Mouse (Mus musculus) heart, adult 9 months (tissue): Measurements from ENCODE around the gene Slit3.

Experiments
- DNase-seq, 2 experiments: peaks; one replicate each; pipeline ENCODE4 v3.0.0; 2022; ENCODE audit warnings: low spot score in 2 of 2

Gene Slit3

DNA sequence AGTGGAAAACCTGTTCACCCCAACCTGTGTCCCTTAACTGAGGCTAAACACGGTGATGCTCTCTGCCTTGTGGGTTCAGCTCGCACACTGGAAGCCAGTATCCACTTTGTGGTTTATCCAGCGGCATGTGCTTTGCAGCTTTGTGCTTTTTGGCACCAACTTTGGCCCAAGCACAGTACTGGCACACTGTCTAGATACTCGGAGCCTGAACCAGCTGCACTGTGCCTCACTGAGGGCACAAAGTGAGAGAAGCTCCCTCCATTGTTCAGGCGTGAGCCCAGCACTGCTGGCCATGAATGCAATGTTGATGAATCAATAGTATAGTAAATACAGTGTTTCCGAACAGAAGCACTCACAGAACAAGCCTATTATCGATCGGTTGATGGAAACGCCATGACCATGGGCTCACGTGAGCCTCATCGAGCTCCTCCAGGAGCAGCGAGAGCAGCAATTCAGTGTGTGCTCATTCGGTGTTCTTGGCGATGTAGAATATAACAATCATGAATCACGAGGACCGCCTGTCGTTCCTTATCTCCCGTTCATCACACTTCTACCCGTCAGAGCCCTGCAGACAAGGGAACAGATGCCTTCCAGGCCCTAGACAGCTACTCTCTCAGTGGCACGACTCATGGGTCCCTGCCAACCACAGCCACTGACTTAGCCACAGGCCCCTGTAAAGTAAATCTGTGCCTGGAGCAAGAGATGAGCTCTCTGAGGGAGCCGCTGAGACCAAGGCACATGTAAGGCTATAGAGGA is 503.7 kb downstream of the Slit3 start:
- DNase-seq = no peak

DNA sequence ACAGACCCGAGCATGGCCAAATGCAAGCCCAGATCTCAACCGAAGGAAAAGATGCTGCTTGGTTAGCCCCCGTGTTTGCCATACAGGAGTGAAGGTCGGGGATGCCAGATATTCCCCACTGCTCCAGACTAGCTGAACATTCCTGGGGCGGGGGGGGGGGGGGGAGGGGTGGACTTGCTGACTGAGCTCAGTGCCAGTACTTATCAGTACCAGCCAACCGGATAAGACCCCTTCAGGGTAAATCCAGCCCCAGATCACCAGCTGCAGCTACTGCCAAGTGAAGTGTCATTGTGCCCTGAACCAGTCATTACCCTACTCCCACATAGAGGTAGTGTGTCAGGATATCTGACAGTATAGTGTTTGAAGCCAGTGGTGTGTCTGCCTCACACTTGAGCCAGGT is 504.6 kb downstream of the Slit3 start:
- no peak for DNase-seq

DNA sequence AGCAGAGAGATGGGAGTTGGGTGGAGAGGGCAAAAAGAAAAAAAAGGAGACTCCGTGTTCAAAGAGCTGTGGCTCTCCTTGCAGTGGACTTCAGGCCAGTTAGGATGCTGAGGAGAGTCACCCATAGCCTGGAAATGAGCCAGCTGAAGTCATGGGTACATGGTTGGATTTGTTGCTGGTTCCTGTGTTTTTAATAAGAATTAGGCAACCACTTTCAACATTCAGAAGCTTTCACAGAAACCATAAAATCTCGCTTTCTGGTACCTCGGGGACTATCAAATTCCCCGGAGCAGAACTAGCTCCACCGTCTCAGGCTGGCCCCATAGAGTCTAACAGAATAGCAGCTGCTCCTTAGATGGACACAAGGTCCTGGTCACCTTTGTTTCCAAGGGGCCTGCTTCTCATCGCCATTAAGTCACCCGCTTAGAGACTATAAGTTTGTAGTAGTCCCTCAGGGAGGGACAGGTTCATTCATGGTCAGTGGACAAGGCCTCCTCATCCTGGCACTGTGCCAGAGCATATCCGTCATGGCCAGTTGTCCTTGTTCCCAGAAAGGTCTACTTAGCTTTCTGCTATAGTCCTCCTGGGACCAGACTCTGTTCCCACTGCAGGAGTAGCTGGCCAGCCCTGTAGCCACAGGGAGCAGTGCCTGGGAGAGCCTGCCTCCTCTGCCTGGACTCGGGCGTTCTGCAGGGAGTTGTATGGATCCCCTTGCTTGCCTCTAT is 505.3 kb downstream of the Slit3 start:
- DNase-seq = peak; percentile 58 to 66

DNA sequence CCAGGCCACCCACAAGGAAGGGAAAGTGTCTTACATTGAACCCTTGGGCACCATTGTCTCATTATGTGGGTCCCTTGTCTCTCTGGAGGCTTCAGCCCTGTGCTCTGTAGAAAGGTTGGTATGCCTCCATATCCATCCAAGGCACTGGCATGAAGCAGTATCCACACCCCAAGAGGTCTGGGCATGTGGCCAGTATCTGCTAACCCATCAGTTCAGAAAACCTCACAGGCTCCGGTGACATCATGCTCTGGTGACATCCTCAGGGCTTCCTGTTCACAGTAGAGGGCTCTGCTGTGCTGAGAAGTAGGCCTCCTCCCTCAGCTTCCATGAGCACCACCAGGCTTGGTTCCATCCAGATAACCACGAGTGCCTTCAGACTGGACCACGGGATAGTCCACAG is 506.8 kb downstream of the Slit3 start:
- DNase-seq = no peak

DNA sequence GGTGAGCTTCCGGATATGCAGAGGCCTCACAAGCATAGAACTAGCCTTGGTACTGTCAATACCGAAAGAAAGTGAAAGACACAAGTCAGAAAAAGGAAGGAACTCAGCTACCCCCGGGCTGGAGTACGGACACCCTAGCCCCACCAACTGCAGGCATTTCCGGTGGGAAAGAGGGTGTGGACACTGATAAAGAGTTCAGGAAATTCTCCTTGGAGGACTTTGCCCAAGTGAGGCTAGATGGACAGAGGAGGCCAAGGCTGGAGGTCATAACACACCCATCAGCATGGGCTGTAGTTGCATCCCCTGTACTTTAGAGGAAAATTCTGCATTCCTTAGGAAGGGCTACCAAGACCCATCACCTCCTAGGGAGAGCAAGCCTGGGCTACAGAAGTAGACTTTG is 511.2 kb downstream of the Slit3 start:
- DNase-seq = no peak

DNA sequence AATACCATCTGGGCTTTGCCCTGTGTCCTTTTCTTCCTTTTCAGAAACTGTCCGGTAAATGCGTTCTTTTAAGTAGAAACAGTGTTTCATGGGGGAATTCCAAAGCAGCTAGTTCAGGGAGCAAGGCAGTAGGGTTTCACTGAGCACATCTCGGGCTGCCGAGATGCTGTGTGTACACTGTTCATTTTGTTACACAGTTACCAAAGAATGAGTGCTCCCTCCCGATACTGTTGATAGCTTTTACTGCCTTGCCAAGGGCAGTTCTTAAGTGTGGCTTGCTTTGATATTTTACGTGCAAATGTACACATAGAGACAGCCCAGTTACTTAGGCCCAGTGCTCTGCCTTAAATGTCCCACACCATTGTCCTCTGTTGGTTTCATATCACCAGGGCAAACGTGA is 516.1 kb downstream of the Slit3 start:
- DNase-seq = no peak

DNA sequence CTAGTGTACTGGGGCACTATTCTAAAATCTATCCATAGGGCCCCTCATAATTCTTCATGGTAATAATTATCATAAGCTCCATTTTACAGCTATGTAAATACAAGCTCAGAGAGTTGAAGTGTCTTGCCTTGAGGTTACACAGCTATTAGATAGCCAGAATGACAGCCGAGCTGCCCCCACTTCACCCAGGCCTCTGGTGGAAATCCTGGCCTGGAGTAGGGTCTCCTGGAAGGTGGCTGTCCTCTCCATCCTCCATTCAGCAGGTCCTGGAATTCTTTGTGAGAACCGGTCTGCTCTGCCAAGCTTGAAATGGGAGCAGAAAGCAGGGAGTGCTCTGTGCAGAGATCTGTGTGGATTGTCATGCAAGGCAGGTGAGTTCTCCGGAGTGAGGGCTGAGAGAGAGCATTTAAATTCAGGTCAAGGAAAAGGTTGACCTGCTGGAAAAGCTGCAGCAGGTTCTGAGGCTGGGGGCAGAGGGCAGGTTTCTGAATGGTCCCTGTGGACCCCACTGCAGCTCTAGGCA is 517.9 kb downstream of the Slit3 start:
- no peak for DNase-seq

DNA sequence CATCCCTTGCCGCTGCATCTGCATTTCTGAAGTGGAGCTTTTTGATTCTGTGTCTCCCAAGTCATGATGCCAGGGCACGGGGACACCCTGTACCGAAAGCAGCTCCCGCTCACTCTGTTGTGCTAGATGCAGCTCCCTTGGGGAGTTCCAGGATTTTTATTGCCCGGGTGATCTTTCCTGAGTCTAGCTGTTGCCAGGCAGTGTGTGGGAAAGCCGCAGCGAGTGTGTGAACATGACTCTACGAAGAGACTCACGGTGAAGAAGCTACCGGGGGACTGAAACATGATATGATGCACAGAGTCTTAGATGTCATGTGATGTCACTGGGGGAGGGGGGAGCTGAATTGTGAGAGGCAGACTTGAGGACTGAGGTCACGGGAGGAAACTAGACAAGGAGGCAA is 518.4 kb downstream of the Slit3 start:
- DNase-seq = no peak

DNA sequence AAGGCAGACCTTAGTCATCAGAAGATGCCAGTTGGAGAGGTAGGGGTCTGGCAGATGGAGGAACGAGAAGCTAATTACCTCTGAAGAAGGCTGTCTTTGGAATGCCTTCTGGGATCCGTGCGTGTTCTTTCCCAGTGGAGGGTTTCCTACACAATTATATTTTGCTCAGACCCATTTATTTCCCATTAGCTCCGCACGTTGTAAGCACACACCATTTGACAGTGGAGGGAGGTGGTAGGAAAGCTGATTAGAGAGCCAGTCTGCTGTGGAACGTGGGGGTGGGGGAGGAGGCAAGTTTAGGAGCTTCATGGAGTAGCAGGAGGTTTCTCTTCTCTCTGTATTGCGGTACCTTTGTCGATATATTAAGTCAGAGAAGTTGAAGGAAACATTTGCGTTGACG is 530.3 kb downstream of the Slit3 start:
- DNase-seq = no peak

DNA sequence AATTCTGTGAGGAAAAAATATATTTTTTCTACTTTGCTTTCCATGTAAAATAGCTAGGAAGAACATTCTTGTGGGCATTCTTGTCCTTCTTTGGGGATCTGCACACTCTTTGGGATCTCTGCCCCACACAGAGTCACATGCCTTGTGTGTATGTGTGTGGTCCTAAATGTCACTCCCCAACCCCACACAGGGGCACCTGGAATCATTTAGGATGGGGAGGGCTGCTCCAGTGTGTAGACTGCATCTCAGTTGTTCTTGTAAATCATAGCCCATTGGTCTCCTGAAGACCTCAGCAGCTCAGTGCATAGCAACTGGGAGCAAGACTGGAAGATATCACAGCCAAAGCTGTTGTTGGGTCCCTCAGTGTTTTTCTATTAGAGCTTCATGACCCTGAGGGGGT is 534.8 kb downstream of the Slit3 start:
- no peak for DNase-seq

DNA sequence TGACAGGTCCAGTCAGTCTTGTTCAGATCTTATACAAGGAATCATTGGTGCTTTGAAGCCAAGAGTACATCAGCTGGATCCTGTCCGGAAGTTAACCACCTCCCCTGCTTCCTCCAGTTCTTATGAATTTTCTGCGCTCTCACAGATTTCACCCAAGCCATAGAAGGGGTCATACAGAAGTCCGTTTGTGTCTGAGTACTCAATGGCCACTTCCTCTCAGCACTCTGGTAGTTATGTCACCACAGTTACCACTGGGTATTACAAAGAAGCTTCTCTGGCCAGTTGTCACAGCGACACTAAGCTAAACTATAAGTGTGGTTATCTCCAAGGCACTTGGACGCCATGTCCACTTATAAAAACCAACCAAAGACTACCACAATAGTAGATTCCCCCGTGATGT is 536.6 kb downstream of the Slit3 start:
- no peak for DNase-seq

DNA sequence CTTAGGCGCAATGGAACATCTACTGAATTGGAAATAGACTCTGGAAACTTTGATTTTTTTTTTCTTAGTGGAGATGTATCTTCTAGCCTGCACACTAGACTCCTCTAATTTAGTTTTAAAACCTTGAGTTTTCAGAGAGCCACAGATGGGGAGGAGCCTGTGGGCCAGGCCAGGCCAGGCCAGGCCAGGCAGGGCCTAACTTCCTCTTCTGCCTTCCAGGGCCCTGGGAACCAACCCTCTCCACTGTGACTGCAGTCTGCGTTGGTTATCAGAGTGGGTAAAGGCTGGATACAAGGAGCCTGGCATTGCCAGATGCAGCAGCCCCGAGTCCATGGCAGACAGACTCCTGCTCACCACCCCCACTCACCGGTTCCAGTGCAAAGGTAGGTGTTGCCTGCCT is 539.9 kb downstream of the Slit3 start:
- no peak for DNase-seq

DNA sequence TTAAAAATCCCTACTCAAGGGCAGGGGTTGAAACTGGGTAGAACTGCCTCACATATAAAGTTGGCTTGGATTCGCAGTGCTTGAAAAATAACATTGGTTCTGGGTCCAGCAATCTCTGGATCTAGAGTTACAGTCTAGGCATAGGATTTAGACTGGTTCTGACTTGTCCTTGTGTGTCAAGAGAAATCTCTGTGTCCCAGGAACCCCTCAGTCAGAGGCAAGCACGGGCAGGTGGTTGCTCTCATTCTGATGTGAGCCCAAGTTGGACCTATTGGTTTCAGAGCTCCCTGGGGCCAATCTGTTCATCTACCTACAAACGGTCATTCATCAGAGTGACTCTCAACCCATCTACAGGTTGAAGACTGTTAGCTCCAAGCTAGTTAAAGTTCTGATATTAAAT is 541.9 kb downstream of the Slit3 start:
- DNase-seq = no peak

DNA sequence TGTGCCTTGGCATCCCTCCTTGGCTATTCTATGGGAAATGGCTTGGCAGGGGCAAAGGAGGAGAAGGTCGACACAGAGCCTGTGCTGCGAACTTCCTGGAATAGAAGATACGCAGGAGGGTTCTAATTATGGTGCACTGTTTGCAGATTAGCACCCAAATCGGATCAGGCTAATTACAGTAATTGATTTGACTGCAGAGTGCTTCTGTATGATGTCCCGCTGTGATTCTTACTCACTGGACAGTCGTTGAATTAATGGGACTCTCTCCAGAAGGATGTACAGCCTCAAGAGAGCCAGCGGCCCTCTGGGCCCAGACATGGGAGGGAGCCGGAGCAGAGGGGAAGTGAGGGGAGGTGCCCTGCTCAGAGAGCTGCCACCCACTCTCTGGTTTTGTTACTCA is 542.6 kb downstream of the Slit3 start:
- no peak for DNase-seq

DNA sequence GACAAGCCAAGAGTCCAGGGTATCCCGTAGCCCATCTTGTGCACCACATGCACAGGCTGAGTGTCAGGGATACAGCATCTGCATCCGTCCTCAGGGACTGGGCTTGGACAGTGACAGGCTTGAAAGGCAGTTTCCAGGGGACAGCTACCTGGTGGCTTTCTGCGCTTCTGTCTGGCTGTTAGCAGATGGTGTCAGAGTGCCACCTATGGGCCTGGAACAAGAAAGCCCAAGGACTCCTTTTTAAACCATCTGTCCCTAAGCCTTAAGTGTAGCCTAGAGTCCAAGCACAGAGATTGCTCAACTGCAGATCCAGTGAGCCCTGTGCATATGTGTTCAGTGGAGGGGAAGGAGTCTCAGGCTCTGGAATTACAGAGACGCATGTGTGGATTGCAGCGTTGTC is 544.0 kb downstream of the Slit3 start:
- peak in 1 of 2 experiments; percentile 4 for DNase-seq

DNA sequence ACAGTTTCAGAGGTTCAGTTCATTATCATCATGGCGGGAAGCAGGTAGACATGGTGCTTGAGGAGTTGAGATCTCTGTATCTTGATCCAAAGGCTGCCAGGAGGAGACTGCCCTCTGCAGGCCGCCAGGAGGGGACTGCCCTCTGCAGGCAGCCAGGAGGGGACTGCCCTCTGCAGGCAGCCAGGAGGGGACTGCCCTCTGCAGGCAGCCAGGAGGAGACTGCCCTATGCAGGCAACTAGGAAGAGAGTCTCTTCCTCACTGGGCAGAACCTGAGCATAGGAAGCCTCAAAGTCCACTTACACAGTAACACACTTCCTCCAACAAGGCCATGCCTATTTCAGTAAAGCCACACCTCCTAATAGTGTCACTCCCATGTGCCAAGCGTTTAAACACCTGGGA is 546.4 kb downstream of the Slit3 start:
- no peak for DNase-seq

DNA sequence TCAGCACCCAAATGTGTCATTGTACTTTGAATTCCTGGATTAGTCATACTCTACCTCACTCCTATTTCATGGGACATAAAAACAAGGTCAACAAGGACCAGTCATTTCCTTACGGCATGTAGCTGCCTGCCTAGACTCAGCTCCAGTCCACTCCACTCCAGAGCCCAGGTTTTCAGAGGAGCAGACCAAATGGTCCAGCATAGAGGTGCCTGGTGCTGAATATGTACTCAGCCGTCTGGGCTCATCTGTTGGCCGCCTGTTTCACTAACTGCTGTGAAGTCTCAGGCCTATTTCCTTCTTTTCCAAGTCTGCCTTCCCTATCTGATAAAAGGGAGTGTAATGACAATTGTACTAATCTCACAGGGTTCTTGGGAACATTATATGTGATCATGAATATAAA is 547.1 kb downstream of the Slit3 start:
- DNase-seq = no peak

DNA sequence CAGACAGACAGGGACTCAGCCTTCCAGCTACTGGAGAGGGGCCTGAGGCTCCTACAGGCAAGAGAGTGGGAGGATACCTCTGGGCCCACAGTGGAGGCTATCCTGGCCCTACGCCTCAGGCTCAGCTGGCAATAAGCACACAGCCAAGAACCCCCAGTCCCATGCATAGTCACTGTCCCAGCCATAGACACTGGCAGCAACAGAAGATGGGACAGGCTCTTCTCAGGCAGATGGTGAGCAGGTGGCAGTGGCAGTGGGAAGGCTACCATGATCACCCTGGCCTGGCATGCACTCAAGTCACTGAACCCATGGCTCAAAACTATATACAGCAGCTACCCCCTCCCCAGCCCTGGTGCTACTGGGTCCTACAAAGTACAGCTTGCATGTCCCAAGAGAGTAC is 547.7 kb downstream of the Slit3 start:
- no peak for DNase-seq

DNA sequence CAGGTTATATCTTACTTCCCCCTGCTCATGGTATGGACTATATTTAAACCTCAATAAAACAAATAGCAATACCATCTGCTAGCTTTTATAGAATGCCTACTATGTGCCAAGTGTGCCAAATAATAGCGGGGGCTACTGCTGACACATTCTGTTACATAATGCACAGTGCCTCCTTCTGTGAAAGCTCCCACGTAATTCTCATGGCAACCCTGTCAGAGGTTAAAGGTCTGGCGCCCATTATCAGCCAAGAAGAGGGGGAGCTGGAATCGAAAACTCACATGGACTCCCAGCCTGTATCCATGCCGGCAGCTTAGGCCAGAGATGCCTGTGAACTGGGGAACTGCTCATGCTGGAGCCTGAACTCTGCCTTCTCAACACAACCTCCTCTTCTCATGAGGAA is 548.5 kb downstream of the Slit3 start:
- no peak for DNase-seq

DNA sequence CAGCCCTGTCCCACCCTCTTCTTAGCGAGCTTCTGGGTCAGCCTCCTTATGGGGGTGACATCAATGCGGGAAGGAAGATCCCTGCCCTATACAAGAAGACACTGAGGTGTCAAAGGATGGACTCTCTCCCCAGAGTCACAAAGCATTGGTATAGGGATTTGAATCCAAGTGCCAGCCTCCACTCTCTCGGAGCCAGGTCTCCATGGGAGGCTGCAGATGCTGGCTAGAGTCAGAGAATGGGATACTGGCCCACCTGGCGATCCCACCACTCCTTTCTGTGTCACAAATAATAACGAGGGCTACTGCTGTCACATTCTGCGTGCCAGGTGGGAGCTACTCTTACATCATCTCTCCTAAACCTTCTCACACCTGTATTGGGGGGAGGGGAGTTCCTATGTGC is 549.2 kb downstream of the Slit3 start:
- DNase-seq = no peak

DNA sequence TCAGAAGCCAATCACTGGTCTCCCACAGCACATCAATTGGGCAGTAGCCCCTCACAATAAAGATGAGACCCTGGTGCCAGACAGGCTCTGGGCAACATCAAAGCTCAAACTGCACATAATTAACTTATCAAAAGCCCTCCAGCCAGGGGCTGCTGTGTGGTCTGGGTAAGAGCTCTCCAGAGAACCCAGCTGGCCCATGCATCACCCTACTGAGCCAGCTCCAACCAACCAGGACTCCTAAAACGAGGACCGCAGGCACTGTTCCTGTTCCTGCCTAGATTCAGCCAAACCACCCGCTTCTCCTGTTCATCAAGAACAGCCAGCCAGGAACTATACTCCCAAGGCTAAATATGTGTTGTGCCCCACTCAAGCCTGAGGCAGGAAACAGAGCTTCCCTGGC is 549.7 kb downstream of the Slit3 start:
- no peak for DNase-seq

DNA sequence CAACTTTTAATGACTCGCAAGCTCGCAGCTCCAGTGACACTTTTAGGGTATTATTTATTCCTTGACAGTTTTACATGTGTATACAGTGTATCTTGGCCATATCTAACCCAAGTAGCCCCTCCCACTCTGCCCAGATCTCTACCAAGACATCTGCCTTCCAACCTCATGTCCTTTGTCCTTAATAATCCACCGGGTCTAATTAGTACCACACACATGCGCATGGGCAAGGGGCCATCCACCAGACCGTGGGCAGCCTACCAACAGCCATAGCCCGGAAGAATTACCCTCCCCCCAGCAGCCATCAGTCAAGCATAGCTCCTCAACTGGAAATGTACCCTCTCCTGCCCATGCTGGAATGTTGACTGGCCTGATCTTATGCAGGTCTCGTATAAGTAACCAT is 552.0 kb downstream of the Slit3 start:
- no peak for DNase-seq

DNA sequence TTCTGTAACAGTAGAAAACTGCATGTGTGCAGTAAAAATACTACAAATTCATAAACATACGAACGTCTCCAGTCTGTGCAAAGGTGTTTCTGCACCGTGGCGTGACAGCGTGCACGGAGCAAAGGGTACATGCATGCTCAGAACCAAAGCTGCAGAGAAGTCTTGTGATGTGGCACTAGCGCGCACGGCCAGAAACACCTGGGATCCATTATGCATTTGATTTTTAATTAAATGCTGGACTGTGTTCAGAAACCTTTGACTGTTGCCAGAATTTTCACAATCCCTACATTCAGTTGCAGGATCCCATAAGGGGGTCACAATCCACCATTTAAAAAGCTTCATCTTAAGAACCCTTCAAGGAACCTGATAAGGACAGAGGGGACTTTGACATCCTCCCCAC is 553.2 kb downstream of the Slit3 start:
- no peak for DNase-seq
